Mouse (Mus musculus) midbrain, embryonic 15.5 days (tissue): ENCODE measurements around the gene S100a13. TPM values are rescaled to one million over a fixed set of nuclear protein-coding genes. Genes with fewer than 3 reads are reported as not detected.
A peak's percentile ranks its signal among the peaks of the same experiment; 100 is the strongest.

Experiments
- ATAC-seq: fragments of 200-750 bp; cut with Nextera tagmentation; replicated peaks from 2 replicates; pipeline ENCODE4 v1.8.0; 2017; ENCODE audit warnings: moderate TSS enrichment
- H3K27ac ChIP-seq: fragments of 300-500 bp; sonication (generic); 2 replicates; pipeline ENCODE4 v1.5.1; 2015; ENCODE audit warnings: mild to moderate bottlenecking, inconsistent platforms
- H3K27me3 ChIP-seq: fragments of 300-500 bp; sonication (generic); replicated peaks from 2 replicates; pipeline ENCODE4 v1.6.1; 2015; ENCODE audit warnings: inconsistent platforms
- H3K36me3 ChIP-seq: fragments of 300-500 bp; sonication (generic); replicated peaks from 2 replicates; pipeline ENCODE4 v1.6.1; 2015; ENCODE audit warnings: inconsistent platforms
- H3K4me1 ChIP-seq: fragments of 300-500 bp; sonication (generic); 2 replicates; pipeline ENCODE4 v1.6.1; 2015; ENCODE audit warnings: inconsistent platforms
- H3K4me2 ChIP-seq: fragments of 300-500 bp; sonication (generic); 2 replicates; pipeline ENCODE4 v1.6.1; 2015; ENCODE audit warnings: inconsistent platforms, mild to moderate bottlenecking, moderate library complexity
- H3K4me3 ChIP-seq: fragments of 300-500 bp; sonication (generic); 2 replicates; pipeline ENCODE4 v1.5.1; 2015; ENCODE audit warnings: mild to moderate bottlenecking, inconsistent platforms
- H3K9ac ChIP-seq: fragments of 300-500 bp; sonication (generic); 2 replicates; pipeline ENCODE4 v1.6.1; 2015; ENCODE audit warnings: mild to moderate bottlenecking, inconsistent platforms
- H3K9me3 ChIP-seq: fragments of 300-500 bp; sonication (generic); 2 replicates; pipeline ENCODE4 v1.6.1; 2016; ENCODE audit warnings: inconsistent platforms
- WGBS: fragments of 180-500 bp; shearing (Covaris S2); methylation state at CpG from one replicate; pipeline ENCODE4 v1.1.7; 2015; ENCODE audit warnings: mixed read lengths; 5-methylcytosine and 5-hydroxymethylcytosine counted together
- polyA plus RNA-seq: library from polyadenylated mRNA; unstranded; fragments of >200 nt; fragmentation: Nextera tagmentation; extraction: Ambion mirVana; gene quantifications from 2 replicates; pipeline ENCODE4 v1.2.1, GENCODE M21; 2015

Gene S100a13
- polyA plus RNA-seq, 1 experiment from 2014 or later: 7.0 TPM

GRCm38 (mm10) chr3:90488576-90488975 is 25.7 kb upstream of the S100a13 start:
- H3K4me1 ChIP-seq: peaks cover 7% of the 10 kb centered on the region
- no peak overlapping the region for H3K4me2 ChIP-seq
- H3K9me3 ChIP-seq: no peaks in the 10 kb centered on the region
- H3K4me3 ChIP-seq: no peak overlapping the region
- no peak for ATAC-seq
- no peak overlapping the region for H3K27ac ChIP-seq
- H3K9ac ChIP-seq: no peak overlapping the region
- 88% methylated on average over 6 of the region's 6 CpGs for WGBS
- peaks cover 41% of the 10 kb centered on the region for H3K36me3 ChIP-seq
- no peaks in the 10 kb centered on the region for H3K27me3 ChIP-seq

- H3K27ac ChIP-seq: peak within 1 kb of the TSS; percentile 76
- no peaks in the 10 kb centered on the region for H3K27me3 ChIP-seq
- ATAC-seq: peak; percentile 98
- peak within 1 kb of the TSS; percentile 65 for H3K4me3 ChIP-seq
- peaks cover 7% of the 10 kb centered on the region for H3K4me1 ChIP-seq
- no peaks in the 10 kb centered on the region for H3K9me3 ChIP-seq
- H3K4me2 ChIP-seq: peak within 1 kb of the TSS; percentile 59
- under 1% methylated on average over 37 of the region's 37 CpGs for WGBS
- peaks cover 24% of the 10 kb centered on the region for H3K36me3 ChIP-seq
- H3K9ac ChIP-seq: peak within 1 kb of the TSS; percentile 71
Measured at GRCm38 (mm10) chr3:90490696-90491256, 23.5 kb upstream of the S100a13 start, which contains the start of gene Snapin. Snapin (minus strand) TSS chr3:90491033.

GRCm38 (mm10) chr3:90491350-90491749 is 22.9 kb upstream of the S100a13 start:
- H3K27ac ChIP-seq: no peak overlapping the region
- H3K4me3 ChIP-seq: no peak overlapping the region
- no peak overlapping the region for H3K9ac ChIP-seq
- H3K36me3 ChIP-seq: peaks cover 23% of the 10 kb centered on the region
- peaks cover 7% of the 10 kb centered on the region for H3K4me1 ChIP-seq
- 44% methylated on average over 2 of the region's 2 CpGs for WGBS
- H3K9me3 ChIP-seq: no peaks in the 10 kb centered on the region
- peak; percentile 27; the same call in 1 of the 2 replicates for ATAC-seq
- H3K27me3 ChIP-seq: no peaks in the 10 kb centered on the region
- H3K4me2 ChIP-seq: no peak overlapping the region

- H3K27me3 ChIP-seq: no peaks in the 10 kb centered on the region
- H3K4me3 ChIP-seq: no peak overlapping the region
- peaks cover 7% of the 10 kb centered on the region for H3K4me1 ChIP-seq
- no peaks in the 10 kb centered on the region for H3K9me3 ChIP-seq
- WGBS: 66% methylated on average over 4 of the region's 4 CpGs
- ATAC-seq: no peak
- H3K9ac ChIP-seq: no peak overlapping the region
- no peak overlapping the region for H3K4me2 ChIP-seq
- H3K27ac ChIP-seq: no peak overlapping the region
- peaks cover 22% of the 10 kb centered on the region; the same call in 1 of the 2 replicates for H3K36me3 ChIP-seq
Measured at GRCm38 (mm10) chr3:90493831-90494540, 20.2 kb upstream of the S100a13 start.

- no peak overlapping the region for H3K4me3 ChIP-seq
- H3K9me3 ChIP-seq: no peaks in the 10 kb centered on the region
- WGBS: 93% methylated on average over 7 of the region's 7 CpGs
- no peaks in the 10 kb centered on the region for H3K4me1 ChIP-seq
- H3K36me3 ChIP-seq: peaks cover 33% of the 10 kb centered on the region
- H3K27me3 ChIP-seq: no peaks in the 10 kb centered on the region
- H3K9ac ChIP-seq: no peak overlapping the region
- no peak for ATAC-seq
- no peak overlapping the region for H3K4me2 ChIP-seq
- no peak overlapping the region for H3K27ac ChIP-seq
Measured at GRCm38 (mm10) chr3:90495850-90496525, 18.2 kb upstream of the S100a13 start.

GRCm38 (mm10) chr3:90497597-90497996 is 16.6 kb upstream of the S100a13 start:
- Histone ChIP-seq H3K4me3 (no peak overlapping the region), H3K36me3 (peaks cover 44% of the 10 kb centered on the region)
- no peak for ATAC-seq

GRCm38 (mm10) chr3:90503444-90503843 is 10.8 kb upstream of the S100a13 start:
- Histone ChIP-seq H3K4me3 (no peak overlapping the region), H3K36me3 (peaks cover 51% of the 10 kb centered on the region)

More at GRCm38 (mm10) chr3:90497597-90497996, 16.6 kb upstream of the S100a13 start:
- Histone ChIP-seq H3K4me1 (no peaks in the 10 kb centered on the region), H3K27ac (no peak overlapping the region), H3K9me3 (no peaks in the 10 kb centered on the region), H3K4me2 (no peak overlapping the region), H3K27me3 (no peaks in the 10 kb centered on the region), H3K9ac (no peak overlapping the region)

GRCm38 (mm10) chr3:90505216-90505615 is 9.0 kb upstream of the S100a13 start:
- no peak overlapping the region for H3K4me2 ChIP-seq
- H3K4me3 ChIP-seq: no peak overlapping the region
- no peak overlapping the region for H3K9ac ChIP-seq
- H3K36me3 ChIP-seq: peaks cover 42% of the 10 kb centered on the region
- peaks cover 34% of the 10 kb centered on the region for H3K4me1 ChIP-seq
- H3K9me3 ChIP-seq: no peaks in the 10 kb centered on the region
- H3K27me3 ChIP-seq: no peaks in the 10 kb centered on the region
- whole genome bisulfite sequencing: 95% methylated on average over 5 of the region's 5 CpGs
- H3K27ac ChIP-seq: no peak overlapping the region
- ATAC-seq: no peak

More at GRCm38 (mm10) chr3:90503444-90503843, 10.8 kb upstream of the S100a13 start:
- no peak overlapping the region for H3K9ac ChIP-seq
- no peak overlapping the region for H3K27ac ChIP-seq
- no peak for ATAC-seq
- H3K9me3 ChIP-seq: no peaks in the 10 kb centered on the region
- no peaks in the 10 kb centered on the region for H3K27me3 ChIP-seq
- peaks cover 30% of the 10 kb centered on the region for H3K4me1 ChIP-seq
- H3K4me2 ChIP-seq: no peak overlapping the region
- WGBS: 64% methylated on average over 4 of the region's 4 CpGs

- peaks cover 34% of the 10 kb centered on the region; the same call in 1 of the 2 replicates for H3K36me3 ChIP-seq
- no peak overlapping the region for H3K9ac ChIP-seq
- no peak overlapping the region for H3K27ac ChIP-seq
- H3K27me3 ChIP-seq: no peaks in the 10 kb centered on the region
- no peak for ATAC-seq
- H3K4me1 ChIP-seq: peaks cover 34% of the 10 kb centered on the region
- WGBS: 94% methylated on average over 3 of the region's 3 CpGs
- H3K4me2 ChIP-seq: no peak overlapping the region
- no peak overlapping the region for H3K4me3 ChIP-seq
- no peaks in the 10 kb centered on the region for H3K9me3 ChIP-seq
Measured at GRCm38 (mm10) chr3:90506362-90506761, 7.9 kb upstream of the S100a13 start.

GRCm38 (mm10) chr3:90508287-90508949 is 5.8 kb upstream of the S100a13 start:
- Histone ChIP-seq H3K27ac (peak overlapping the region; percentile 97), H3K4me3 (peak overlapping the region; percentile 98), H3K36me3 (peaks cover 23% of the 10 kb centered on the region; the same call in 1 of the 2 replicates), H3K27me3 (peaks cover 7% of the 10 kb centered on the region; the same call in 1 of the 2 replicates), H3K9ac (peak overlapping the region; percentile 96), H3K4me1 (peaks cover 29% of the 10 kb centered on the region), H3K9me3 (no peaks in the 10 kb centered on the region), H3K4me2 (peak overlapping the region; percentile 68)
- no peak for ATAC-seq
- WGBS: 4% methylated on average over 20 of the region's 20 CpGs

- Histone ChIP-seq H3K9me3 (no peaks in the 10 kb centered on the region), H3K4me1 (peaks cover 28% of the 10 kb centered on the region), H3K4me3 (peak within 1 kb of the TSS; percentile 98), H3K27me3 (peaks cover 14% of the 10 kb centered on the region), H3K27ac (peak within 1 kb of the TSS; percentile 97), H3K9ac (peak within 1 kb of the TSS; percentile 96), H3K4me2 (peak within 1 kb of the TSS; percentile 68), H3K36me3 (peaks cover 22% of the 10 kb centered on the region; the same call in 1 of the 2 replicates)
- WGBS: under 1% methylated on average over 64 of the region's 66 CpGs
- ATAC-seq: peak; percentile 93
Measured at GRCm38 (mm10) chr3:90508950-90509746, 5.1 kb upstream of the S100a13 start, which contains the start of gene Chtop. Chtop (minus strand) TSS chr3:90509498.
